Mouse (Mus musculus): Measurements from ENCODE around the gene Mrps25.

The Mrps25 gene

GRCm38 (mm10) chr6:92126861-92127468, 56.9 kb downstream of the Mrps25 start:
- peak; percentile 33 for DNase-seq (ENCODE audit: extremely low read depth, low read depth)

GRCm38 (mm10) chr6:92124547-92124946, 59.3 kb downstream of the Mrps25 start:
- DNase-seq (ENCODE audit: extremely low read depth, low read depth), result no peak
